Mouse (Mus musculus): ENCODE measurements at regions not wholly inside any gene's neighbourhood (a gene's known extent, or its start where the extent isn't known, plus 50 kb on each side); places are given as distances from the start of the nearest gene placed in this dataset.

DNA sequence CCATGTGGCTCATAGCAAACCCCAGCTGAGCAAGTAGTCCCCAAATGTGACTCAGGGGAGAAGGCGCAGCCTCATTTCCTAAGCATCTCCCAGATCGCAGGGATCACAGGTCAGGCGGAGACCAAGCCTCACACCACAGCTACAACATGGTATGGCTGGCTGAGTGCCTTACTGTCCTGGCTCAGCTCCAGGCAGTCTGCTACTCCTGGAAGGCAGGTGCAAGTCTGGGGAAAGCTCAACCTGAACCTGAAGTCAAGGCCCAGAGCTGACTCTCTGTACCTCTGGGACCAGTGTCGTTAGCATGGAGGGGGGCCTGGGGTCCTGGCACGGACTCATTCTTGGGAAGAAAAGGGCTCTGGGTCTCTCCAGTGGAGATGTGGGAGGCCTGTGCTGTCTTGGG lies 113.0 kb upstream of the A530016L24Rik start:
- DNase-seq (ENCODE audit: low spot score in 2 of 2): no peak

DNA sequence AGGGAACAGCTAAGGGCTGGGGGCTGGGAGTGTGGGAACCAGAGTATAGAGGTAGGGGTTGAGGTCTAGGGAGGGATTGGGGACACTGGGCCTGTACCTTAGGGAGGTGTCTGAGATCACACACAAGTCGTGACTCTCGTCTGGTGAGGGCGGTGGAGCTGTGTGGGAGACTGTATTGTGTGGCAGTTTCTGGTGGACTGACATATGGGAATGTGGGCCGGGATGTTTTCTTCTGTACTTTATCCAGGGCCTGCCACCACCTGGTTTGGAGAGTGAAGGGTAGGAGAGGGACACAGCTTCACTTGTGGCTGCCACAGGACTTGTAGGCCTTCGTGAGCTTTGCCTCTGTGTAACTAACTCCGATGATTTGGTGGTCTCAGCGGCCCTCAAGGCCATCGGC lies 112.5 kb upstream of the A530016L24Rik start:
- peak; percentile 11 to 24 for DNase-seq (ENCODE audit: low spot score in 2 of 2)

DNA sequence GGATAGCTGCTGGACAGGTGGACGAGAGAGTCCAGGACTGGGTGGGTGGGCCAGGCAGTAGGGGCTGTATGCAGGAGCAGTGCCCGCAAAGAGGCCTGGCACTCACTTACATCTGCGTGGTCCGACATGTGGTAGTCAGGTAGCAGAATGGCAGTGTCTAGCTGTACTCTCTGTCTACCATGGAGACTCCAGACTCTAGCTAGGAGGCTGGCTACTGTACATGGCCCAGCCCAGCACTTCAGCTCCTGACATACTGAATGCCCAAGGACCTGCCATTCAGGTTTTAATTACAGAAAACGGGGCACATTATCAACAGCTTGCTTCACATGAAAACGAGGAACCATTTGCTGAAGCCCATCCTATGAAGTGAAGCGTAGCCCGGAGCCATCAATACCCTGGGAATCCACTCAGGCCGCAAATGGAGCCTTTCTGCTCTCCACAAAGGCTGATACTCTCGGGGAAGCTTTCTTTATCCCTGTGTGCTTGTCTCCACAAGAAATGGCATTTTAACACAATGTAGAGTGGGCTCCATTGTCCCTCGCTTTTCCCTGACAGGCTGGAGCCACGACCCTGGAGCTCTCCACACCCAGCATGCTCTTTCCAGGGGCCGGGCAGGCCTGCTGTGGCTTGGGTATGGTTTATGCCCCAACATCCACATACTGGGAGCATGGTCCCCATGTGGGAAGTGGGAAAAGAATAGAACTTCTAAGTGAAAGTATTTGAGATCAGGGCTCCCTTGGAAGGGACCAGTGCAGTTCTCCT lies 110.6 kb upstream of the A530016L24Rik start:
- no peak for DNase-seq (ENCODE audit: low spot score in 2 of 2)

DNA sequence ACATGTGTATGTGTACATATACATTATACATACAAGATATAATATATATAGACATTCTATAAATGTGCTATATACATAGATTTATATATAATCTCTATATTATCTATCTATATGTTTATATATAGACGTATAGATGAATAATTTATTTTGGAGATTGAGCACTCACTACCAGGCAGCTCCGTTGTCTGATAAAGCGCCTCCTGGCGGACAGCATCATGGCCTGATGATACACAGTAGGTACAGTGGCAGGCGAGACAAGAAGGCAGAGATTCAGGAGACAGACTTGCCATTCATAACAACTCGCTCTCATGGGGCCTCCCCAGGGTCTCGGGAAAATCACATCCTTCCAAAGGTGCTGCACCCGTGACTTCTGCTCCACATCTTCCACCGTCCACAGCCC lies 101.4 kb upstream of the A530016L24Rik start:
- DNase-seq (ENCODE audit: low spot score in 2 of 2): no peak

DNA sequence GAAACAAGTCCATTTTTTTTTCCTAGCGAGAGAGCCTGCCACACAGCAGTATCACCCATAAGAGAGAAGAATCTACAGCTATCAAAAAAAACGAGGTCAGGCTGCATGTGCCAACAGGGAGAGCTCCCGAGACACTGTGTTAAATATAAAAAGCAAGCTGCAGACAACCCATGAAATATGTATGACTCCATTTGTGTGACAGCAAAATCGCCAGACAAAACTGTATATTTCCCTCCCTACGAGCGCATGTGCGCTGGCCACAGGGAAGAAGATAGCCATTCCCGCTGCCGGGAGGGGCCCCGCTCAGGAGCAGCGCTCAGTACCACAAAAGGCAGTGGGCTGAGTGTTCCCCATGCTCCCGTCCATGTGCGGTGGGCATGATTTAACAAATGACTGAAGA lies 93.3 kb upstream of the A530016L24Rik start:
- DNase-seq (ENCODE audit: low spot score in 2 of 2): peak; percentile 14 to 21

DNA sequence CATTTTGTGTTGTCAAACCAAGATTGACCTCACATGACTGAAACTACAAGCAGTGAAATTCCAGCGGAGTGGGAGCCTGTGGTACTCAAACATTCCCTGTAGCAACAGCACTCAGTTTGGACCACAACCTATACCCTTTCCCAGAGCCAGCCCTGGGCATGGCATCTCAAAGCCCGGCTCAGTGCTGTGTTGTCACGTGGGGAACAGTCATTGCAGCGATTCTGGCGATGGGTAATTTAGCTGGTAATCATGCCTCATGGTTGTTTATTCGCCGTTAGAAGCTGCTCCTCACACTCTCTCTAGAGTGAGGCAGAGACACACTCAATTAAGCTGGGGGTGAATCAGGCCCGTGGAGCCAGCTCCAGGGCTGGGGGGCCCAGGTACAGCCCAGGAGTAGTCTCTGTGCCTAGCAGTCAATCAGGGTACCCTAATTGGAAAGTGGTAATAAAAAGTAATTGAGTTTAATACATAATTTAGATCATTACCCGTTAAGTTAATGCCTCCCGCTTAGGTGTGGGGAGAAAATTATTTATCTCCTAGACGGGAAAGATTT lies 85.5 kb upstream of the A530016L24Rik start:
- DNase-seq (ENCODE audit: low spot score in 2 of 2): no peak

DNA sequence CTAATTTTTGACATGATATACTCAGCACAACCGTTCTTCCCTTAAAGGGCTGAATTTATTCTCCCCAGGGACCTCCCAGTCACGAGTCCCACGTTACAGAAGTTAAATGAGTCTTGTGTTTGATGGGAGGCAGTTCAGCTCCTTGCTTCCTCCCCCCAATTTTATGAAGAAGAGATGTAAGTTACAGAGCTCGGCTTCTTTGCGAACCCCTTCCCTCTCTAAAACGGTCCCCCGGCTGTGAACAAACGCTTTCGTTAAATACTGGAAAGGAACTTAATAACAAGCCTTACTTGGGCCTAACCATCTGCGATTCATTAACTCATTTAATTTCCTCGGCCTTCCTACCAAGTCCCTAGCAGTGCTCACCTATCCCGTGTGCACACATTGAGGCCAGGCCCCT lies 84.9 kb upstream of the A530016L24Rik start:
- DNase-seq (ENCODE audit: low spot score in 2 of 2): no peak

DNA sequence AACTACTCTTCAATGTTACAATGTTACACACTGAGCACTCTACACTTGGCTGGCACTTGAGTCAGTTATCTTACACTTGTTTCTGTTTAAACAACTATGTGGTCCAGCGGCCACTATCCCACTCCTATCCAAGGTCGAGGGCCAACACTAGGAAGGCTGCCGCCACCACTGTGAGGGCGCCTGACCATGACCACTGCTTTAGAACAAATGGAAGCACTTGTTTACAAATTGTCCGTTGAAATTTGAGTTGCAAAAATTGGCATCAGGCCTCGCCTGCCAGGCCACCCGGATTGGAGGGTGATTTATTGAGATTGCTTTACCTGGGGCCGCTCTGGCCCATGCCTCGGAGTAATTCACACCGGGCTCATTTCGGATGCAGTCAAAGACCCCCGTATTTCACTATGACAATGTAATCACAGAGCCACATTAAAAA lies 83.5 kb upstream of the A530016L24Rik start:
- no peak for DNase-seq (ENCODE audit: low spot score in 2 of 2)

DNA sequence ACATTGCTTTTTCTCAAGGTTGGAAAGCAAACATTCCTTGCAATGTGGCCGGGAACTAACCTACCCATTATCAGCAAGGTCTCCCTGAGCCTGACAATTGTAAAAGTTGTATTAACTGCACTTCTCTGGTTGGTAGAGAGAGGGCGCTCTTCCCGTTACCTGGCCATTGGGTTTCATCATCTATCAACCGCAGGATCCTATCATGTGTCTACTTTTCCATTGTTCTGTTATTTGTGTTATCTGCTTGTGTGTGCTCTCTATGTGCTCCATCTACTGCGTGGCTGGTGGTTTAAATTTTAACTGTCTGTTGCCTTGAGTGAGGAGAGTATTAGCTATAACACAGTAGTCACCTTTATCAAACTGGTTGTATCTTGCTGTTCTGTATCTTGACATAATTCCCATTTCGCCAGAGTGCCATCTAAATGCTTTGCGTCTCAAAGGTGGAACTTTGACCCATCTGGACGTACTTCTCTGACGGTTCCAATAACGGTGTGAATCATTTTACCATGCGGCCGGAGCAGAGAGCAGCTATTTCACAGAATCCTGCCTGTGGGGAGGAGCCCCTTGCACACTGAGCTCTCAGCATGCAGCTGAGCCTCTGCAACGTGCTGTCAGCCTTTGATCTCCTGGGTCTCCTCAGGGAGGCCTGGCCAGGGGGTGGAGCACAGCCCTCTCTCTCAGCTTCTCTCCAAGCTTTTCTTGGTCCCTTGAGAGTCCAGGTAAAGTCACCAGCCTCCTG lies 77.5 kb upstream of the A530016L24Rik start:
- DNase-seq (ENCODE audit: low spot score in 2 of 2): no peak

DNA sequence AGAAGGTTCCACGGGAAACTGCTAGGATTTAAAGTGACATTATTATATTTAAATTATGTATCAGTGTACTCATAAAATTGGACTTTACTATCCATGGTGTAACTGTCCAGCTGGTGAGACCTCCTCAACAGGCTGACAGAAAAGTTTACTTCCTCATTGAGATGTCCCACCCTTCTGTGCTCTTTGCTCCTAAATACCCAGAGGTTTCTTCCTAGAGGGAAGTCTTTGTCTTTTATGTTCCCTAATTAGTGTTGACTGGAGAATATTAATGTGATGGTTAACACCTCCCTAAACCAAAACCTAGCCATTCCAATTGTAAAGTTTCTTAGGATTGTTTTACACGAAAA lies 76.9 kb upstream of the A530016L24Rik start:
- no peak for DNase-seq (ENCODE audit: low spot score in 2 of 2)

DNA sequence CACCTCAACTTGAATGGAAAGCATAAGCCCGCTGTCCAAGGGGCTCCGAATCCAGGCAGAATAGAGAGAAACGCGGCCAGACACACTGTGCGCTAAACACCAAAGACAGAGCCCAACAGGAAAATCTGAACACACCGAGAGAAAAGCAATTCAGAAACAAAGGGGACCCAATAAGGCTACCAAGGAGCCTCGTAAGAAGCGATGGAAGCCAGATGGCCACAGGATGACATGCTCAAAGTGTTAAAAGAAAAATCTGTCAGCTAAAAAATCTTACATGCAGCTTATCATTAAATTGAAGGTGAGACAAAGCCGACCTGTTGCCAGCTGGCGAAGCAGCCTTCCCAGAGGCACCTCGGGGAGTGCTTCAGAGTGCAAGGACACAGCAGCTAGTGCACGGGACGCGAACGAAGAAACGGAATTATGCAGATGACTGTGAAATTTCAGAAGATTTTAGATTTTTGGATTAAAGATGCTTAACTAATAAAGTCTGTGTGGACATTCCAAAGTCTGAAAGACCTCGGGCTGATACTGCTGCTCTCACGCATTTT lies 73.2 kb upstream of the A530016L24Rik start:
- no peak for DNase-seq (ENCODE audit: low spot score in 2 of 2)

DNA sequence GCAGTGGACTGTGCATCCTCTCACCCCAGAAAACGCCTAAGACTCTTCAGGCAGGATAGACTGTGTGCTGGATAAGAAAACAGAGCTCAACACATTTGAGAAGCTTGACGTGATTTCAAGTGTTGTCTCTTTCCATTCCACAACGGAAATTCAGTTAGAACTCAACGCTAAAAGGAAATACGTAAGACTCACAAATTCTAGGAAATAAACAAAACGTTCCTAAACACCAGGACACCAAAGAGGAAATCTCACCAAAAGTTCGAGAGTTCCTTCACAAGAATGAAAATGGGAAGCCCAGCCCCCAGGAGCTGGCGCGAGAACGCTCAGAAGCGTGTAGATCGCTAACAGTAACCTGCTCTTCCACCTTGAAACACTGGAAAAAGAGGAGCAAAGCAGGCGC lies 72.7 kb upstream of the A530016L24Rik start:
- no peak for DNase-seq (ENCODE audit: low spot score in 2 of 2)

DNA sequence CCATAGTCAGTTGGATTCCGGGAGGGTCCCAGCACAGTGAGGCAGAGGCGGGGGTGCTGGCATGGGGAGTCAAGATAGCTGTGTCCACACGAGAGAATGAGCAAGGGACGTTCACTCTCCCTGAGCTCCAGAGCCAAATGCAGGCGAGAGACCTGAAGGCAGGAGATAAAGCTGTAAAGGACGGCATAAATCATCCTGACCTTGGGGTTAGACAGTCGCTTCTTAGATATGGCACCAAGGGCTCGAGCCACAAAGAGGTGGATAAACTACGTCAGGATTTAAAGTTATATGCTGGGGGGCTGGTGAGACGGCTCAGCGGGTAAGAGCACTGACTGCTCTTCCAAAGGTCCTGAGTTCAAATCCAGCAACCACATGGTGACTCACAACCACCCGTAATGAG lies 70.6 kb upstream of the A530016L24Rik start:
- no peak for DNase-seq (ENCODE audit: low spot score in 2 of 2)

DNA sequence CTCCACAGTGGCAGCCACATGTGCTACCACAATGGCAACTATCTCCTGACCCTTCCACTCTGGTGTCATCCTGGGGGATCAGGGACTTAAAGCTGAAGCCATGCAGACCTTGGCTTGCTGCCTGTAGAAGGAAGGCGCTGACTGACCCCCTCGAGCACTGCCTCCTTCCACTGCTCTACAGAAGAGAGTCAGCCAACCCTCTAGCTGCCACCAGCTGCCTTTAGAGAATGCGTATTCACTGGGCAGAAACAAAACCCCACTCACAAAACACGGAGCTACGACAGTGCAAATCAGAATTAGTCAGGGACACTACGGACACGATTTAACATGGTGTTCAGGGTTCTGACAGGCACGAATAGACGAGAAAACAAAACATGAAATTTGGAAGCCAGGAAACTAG lies 67.1 kb upstream of the A530016L24Rik start:
- DNase-seq (ENCODE audit: low spot score in 2 of 2): no peak

DNA sequence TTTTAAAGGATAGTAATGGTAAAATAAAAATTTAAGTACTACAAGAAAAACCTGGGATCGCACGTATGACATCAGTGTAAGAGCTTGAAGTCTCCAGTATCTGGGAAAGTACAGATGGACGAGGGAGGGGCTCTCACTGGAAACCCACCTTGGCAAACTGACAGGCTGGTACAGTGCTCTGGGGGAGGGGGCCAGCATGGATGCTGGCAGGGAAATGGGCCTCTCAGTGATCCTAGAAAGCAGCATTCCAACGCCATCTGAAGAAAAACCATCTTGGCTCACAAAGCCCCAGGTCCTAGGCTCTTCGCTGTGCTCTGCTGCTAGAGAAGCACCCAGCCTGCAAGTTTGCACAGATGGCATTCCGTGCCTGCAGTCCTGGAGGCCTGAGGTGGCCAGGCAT lies 65.1 kb upstream of the A530016L24Rik start:
- DNase-seq (ENCODE audit: low spot score in 2 of 2): no peak

DNA sequence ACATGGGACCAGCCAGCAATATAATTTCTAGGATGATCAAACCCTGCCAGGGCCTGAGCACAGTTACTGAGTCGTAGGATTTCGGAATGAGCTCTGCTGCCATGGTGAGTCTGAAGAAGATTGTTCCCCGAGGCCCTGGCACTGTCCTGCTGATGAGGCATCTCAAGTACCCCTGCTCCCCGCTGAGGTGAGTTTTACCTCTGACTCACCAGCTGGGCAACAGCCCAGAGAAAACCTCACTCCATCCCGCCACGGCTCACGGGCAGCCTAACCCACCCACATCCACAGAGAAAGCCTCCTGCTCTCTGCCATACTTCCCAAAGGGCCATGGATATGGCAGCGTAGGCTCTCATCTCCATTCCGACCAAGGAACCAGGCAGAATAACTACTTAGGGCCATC lies 62.6 kb upstream of the A530016L24Rik start:
- no peak for DNase-seq (ENCODE audit: low spot score in 2 of 2)

DNA sequence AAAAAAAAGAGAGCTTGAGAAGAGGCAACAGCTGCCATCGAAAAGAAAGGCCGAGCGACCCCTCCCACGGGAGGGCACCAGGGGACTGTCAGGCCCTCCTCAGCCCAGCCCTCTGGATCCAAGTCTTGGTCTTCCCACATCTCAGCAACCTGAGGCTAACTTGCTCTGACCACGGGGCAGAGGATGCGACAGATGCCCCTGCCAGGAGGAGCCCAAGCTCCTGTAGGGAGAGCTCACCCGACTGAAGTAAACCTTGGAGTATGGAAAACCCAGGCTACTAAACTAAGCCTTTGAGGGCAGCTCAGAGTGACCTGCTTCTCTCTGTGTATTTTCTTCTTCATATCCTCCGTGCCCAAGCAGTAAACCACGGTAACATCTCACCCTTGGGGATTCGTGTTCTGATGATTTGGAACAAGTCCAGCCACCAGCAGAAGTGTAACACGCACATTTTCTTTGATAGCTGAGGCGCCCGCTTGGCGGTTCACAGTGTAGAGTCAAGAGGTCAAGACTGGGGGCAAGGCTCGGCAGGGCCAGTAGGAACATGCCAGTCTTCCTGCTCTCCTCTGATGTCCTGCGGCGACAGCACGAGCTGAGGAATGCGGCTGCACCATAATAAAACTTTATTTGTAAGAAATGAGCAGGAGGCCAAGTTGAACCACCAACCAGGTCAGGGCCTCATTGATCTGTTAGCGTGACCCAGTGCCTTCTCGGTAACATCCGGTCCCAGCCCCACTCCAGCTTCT lies 59.0 kb upstream of the A530016L24Rik start:
- DNase-seq (ENCODE audit: low spot score in 2 of 2): no peak

DNA sequence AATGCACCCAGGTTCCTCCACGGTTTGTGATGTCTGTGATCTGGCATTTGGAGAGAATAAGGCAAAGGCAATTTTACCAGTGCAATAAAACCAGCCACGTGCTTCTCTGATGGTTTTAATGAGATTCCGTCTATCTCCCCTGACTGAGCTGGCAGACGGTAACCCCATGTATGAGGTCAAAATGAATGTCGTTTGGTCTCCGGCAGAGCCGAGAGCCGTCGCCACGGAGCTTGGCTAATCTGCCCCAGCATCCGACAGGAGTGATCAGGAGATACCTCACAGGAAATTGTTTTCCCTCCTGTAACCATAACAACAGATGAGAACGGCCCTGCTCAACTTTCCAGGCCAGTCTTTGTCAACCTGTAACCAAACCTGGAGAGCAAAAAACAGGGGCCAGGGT lies 55.9 kb upstream of the A530016L24Rik start:
- DNase-seq (ENCODE audit: low spot score in 2 of 2): no peak

DNA sequence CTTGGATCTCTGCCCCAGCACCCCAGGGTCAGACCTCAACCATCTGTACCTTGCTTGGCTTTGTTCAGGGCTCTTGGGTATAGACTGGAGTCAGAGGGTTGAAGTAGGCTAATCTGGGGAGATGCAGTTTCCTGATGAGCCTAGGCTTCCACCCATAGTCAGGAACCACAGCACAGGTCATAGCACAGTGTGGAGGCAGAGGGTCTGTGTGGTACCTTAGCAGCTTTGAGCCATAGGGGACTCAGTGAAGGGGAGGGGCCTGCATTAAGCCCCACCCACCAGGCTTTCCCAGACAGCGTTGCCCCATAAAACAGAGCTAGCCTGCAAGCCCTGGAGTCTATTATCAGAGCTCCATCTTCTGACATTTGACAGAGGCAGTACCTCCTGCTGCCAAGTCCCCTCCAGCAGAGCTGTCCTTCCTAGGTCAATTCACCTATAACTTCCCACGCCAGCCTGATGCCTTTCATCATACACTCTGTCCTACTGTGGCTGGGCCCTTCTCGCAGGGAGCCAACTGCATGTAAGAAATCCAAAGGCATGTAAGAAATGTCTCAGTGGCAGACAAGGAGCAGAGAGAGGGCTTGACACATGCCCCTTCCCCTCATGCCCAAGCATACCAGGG lies 54.5 kb upstream of the A530016L24Rik start:
- DNase-seq (ENCODE audit: low spot score in 2 of 2): no peak

DNA sequence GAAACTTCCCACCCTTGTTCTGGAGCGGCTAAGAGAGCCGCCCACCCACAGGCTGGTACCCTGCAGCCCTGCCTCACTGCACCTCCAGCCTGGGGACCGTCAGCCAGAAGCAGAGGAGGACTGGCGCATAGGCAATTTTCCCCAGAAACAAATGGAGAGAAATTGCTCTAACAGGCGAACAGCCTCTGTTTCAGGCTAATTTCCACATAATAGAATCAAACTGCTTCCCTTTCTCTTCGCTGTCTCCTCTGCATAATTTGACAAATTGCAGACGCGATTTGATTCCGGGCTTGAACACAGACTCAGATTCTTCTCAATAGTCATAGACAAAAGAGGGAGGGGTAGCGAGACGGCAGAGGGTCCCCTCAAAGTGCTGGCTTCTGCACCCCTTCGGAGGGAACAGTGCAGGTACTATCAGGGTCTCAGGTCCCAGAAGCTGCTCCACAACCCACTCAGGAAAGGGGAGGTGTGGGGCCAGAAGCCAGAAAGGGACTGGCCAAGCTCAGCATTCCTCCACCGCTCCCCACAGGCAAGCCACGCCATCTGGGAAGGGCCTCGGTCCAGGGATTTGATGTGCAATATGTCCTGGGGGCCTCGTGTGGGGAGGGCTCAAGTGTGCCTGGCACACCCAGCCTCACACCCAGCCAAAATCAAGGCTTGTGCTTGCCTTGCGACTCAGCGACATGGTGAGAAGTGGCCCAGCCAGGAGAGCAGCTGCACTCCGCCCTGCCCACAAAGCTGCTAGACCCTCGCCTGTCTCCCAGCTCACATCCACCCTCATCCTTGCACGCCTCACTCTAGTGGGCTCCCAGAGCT lies 53.7 kb upstream of the A530016L24Rik start:
- DNase-seq (ENCODE audit: low spot score in 2 of 2): peak in 1 of 2 experiments; percentile 36

DNA sequence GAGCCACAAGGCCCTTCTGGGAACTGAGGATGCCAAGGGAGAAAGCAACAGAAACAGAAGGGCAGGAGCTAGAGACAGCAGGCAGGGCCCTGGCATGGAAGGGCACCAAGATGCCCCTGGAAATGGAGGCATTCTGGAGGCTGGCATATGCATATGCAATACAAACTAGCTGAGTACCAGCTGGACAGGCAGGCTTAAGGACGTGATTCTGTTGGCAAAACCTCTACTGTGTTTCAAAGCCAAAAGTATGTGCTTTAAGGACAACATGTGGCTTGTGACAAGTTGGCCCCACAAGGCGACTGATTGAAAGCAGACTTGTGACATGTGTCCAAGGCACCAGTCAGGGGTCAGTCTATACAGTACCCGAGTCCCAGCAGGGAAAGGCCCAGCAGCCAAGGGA lies 52.2 kb upstream of the A530016L24Rik start:
- no peak for DNase-seq (ENCODE audit: low spot score in 2 of 2)

Measured in frontal cortex, postnatal 36 days (tissue).